Mouse (Mus musculus) ovary, adult 18-20 months (tissue): ENCODE measurements around the gene Gnl1.
"Not testable (repeated sequence)": the region's sequence is repeated elsewhere in the genome, so short reads cannot be mapped to it uniquely, and the experiment has no call there.

Experiments
- DNase-seq: peaks from one replicate; pipeline ENCODE4 v3.0.0; 2022; ENCODE audit warnings: low spot score, mixed read lengths

Gene Gnl1

GRCm38 (mm10) chr17:35994175-35994878, 14.7 kb downstream of the Gnl1 start:
- DNase-seq: peak; percentile 70

GRCm38 (mm10) chr17:35994879-35995240, 15.2 kb downstream of the Gnl1 start:
- DNase-seq: no peak

GRCm38 (mm10) chr17:35996949-35997348, 17.3 kb downstream of the Gnl1 start:
- DNase-seq: peak; percentile 87

- no peak for DNase-seq
These were observed 18.3 kb downstream of the Gnl1 start for GRCm38 (mm10) chr17:35997713-35998510.

GRCm38 (mm10) chr17:35998545-35999305, 19.1 kb downstream of the Gnl1 start:
- DNase-seq: no peak

GRCm38 (mm10) chr17:35999356-35999755, 19.7 kb downstream of the Gnl1 start:
- DNase-seq: no peak

GRCm38 (mm10) chr17:36000349-36000748, 20.7 kb downstream of the Gnl1 start:
- DNase-seq: no peak

GRCm38 (mm10) chr17:36001121-36001897, 21.7 kb downstream of the Gnl1 start:
- DNase-seq: no peak

GRCm38 (mm10) chr17:36001966-36002365, 22.3 kb downstream of the Gnl1 start:
- DNase-seq: no peak

GRCm38 (mm10) chr17:36003331-36003730, 23.7 kb downstream of the Gnl1 start:
- no peak for DNase-seq

- not testable (repeated sequence) for DNase-seq
These were observed 24.8 kb downstream of the Gnl1 start for GRCm38 (mm10) chr17:36004409-36004808.

- DNase-seq: no peak
These were observed 35.3 kb downstream of the Gnl1 start for GRCm38 (mm10) chr17:36014977-36015376.

GRCm38 (mm10) chr17:36017046-36017445, 37.4 kb downstream of the Gnl1 start:
- DNase-seq: no peak

- no peak for DNase-seq
These were observed 39.3 kb downstream of the Gnl1 start for GRCm38 (mm10) chr17:36018979-36019378.

- no peak for DNase-seq
These were observed 39.9 kb downstream of the Gnl1 start for GRCm38 (mm10) chr17:36019519-36019918.

- no peak for DNase-seq
These were observed 40.8 kb downstream of the Gnl1 start, which contains the start of gene H2-T24 for GRCm38 (mm10) chr17:36020191-36021073. Gene H2-T24, minus strand, starts transcription at chr17:36020560.

GRCm38 (mm10) chr17:36021309-36021708, 41.7 kb downstream of the Gnl1 start:
- no peak for DNase-seq

GRCm38 (mm10) chr17:36022098-36022497, 42.4 kb downstream of the Gnl1 start:
- no peak for DNase-seq

GRCm38 (mm10) chr17:36022922-36023321, 43.3 kb downstream of the Gnl1 start:
- DNase-seq: no peak

- no peak for DNase-seq
These were observed 44.3 kb downstream of the Gnl1 start for GRCm38 (mm10) chr17:36023710-36024654.
